Mouse (Mus musculus) left cerebral cortex, adult 2 months (tissue): ENCODE data around the gene Trpv2. TPM values are rescaled to one million over a fixed set of nuclear protein-coding genes. Genes with fewer than 3 reads are reported as not detected.

Source experiments
- DNase-seq, 2 experiments: peaks; one replicate each; pipeline ENCODE4 v3.0.0; 2021 to 2022; ENCODE audit warnings: low spot score in 2 of 2, mixed read lengths in 1 of 2; ENCODE audit errors: extremely low spot score in 1 of 2
- H3K27ac ChIP-seq: fragments of 200-600 bp; 2 replicates; pipeline ENCODE4 v1.8.1; 2022
- H3K4me3 ChIP-seq: fragments of 200-600 bp; 2 replicates; pipeline ENCODE4 v1.8.1; 2022
- CTCF ChIP-seq: fragments of 200-600 bp; IDR thresholded peaks from 2 replicates; pipeline ENCODE4 v1.8.1; 2022; ENCODE audit warnings: antibody characterized with exemption, mild to moderate bottlenecking, moderate library complexity
- intact Hi-C: fragments of 180-260 bp; cut with DNase I; formaldehyde crosslinking; loops from one replicate; pipeline ENCODE4 v1.15.1; 2025
- total RNA-seq, 2 experiments: library from RNA; stranded (reverse); gene quantifications; 2 replicates each; pipeline ENCODE4 v1.2.3; 2021

The Trpv2 gene
- total RNA-seq, 2 experiments from 2014 or later: 17.1 to 18.7 TPM

DNA sequence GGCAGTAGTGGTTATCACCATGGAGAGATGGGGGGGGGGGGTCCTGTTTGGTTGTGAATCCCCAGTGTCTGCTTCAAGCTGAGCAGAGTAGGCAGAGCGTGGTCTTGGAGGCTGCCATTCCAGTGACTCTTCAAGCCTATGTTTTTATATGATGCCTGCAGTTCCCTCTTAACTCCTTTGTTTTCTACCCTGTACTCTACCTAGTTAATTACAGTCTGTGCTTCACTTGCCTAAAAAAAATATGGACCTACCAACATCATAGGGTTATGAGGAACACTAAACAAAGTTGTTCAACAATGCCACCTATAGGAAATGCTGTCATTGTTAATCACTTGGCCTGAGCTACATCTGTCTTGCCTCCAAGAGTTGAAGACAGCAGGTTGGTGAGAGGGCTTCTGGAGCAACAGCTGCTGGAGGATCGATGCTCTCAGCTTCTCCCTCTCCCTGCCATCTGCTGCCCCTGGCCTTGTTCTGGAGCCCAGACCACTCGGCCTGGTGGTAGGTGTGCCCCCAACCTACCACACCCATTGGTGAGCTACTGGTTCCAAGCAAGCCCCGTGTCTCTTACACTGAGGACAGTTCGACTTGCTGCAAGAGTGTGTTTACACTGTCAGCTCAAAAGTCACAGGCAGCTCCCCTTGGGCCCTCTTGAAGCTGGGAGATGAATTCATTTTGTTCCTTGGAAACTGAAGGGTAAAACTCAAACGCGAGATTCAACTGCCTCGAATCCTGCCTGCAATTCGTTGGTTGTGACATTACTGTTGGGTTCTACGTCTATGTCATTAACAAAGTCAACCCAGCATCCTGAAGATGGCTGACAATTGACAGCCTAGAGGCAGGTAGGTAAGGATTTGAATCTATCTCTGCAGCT is 32.2 kb downstream of the Trpv2 start:
- Histone ChIP-seq H3K27ac (no peak overlapping the region), H3K4me3 (no peak overlapping the region)
- no peak for TF ChIP-seq CTCF
- intact Hi-C loops: no loop called here
- no peak for DNase-seq

DNA sequence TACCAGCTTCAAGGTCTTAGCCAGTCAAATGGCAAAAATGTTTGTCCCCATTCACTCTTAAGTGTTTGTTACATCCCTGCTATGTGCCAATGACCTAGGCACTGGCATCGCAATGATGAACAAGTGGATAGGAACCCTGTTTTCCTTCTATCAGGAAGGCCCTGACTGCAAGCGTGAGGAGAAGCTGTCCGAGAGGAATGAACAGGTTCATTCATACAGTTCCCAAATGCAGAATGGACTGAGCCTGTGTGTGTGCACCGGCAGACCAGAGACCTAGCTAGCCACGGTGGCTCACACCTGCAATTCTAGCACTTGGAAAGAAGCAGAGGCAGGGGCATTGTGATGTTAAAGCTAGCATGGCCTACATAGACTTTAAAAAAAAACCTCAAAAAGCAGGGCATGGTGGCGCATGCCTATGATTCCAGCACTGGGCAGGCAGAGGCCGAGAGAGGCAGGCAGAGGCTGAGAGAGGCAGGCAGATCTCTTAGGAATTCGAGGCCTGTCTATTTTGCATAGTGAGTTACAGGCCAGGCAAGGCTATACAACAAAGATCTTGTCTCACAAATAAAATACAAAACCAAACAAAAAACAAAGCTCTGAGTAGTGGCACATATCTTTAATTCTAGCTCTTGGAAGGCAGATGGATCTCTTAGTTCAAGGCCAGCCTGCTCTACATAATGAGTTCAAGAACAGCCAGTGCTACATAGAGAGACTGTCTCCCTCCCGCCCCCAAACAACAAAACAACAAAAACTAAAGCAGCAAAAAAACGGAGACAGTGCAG is 33.1 kb downstream of the Trpv2 start:
- Histone ChIP-seq H3K27ac (no peak overlapping the region), H3K4me3 (no peak overlapping the region)
- intact Hi-C loops: no loop called here
- no peak for TF ChIP-seq CTCF
- DNase-seq: no peak

DNA sequence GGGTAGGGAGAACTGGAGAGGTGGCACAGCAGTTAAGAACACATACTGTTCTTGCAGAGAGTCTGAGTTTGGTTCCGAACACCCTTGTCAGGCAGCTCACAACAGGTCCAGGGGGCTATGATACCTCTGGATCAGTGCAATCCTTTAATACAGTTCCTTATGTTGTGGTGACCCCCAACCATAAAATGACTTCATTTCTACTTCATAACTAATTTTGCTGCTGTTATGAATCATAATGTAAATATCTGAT is 33.6 kb downstream of the Trpv2 start:
- Histone ChIP-seq H3K27ac (no peak overlapping the region), H3K4me3 (no peak overlapping the region)
- intact Hi-C loops: no loop called here
- TF ChIP-seq CTCF: no peak
- DNase-seq: no peak

DNA sequence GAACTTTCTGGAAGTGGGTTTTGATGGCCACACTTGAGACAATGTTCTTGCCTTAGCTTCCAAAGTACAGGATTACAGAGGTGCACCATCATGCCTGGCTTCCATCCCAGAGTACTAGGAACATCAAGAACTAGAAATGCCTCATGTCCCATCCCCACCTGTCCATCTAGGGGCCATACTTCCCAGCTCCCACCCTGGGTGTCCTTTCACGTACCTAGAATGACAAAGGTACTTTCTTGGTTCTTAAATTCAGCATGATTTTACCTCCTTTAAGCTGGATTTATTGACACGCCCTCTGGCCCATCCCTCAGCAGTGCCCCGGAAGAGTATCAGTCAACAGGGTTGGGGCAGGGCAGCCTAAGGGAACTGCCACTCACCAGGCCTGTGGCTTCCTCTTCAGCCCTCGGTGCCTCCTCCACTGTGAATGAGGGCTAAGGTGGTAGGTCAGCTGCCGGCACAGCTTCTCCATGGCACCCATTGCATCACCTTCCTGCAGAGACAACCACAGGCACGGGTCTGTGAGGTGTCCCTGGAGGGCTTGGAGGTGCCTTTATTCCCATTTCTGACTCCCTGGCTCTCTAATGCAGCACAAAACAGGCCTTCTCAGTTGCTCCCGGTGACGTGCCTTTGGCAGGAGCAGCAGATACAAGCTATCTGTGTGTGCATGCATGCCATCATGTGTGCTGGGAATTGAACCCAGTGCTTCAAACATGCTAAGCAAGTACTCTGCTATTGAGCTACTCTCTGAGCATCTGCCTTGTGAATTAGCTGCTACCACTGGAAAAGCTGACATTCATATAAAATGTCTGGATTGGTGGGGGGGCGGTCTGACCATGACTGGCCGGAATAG is 34.8 kb downstream of the Trpv2 start:
- H3K4me3 ChIP-seq: no peak overlapping the region
- DNase-seq: no peak
- no peak overlapping the region for H3K27ac ChIP-seq
- no peak for TF ChIP-seq CTCF
- intact Hi-C loops: no loop called here

DNA sequence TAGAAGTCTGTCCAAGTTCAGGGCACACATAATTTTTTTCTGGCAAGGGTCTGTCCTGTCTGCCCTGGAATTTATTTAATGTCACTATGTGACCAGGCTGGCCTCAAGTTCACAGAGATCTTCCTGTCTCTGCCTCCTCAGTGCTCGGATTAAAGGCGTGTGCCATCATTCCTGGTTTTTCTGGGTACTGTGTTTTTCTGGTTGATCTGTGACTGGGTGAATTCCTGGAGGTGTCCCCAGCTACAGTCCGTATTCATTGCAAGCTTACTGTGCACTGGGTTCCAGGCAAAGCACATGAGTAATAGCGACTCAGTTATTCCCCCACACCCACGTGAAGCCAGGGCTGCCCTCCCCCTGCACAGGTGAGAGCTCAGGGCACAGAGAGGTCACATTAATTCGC is 36.0 kb downstream of the Trpv2 start:
- Histone ChIP-seq H3K4me3 (no peak overlapping the region), H3K27ac (no peak overlapping the region)
- DNase-seq: no peak
- intact Hi-C loops: loop anchor here (5.0 kb wide), 1 partner anchor 82 kb away; no protein-coding TSS in a partner anchor
- TF ChIP-seq CTCF: no peak

DNA sequence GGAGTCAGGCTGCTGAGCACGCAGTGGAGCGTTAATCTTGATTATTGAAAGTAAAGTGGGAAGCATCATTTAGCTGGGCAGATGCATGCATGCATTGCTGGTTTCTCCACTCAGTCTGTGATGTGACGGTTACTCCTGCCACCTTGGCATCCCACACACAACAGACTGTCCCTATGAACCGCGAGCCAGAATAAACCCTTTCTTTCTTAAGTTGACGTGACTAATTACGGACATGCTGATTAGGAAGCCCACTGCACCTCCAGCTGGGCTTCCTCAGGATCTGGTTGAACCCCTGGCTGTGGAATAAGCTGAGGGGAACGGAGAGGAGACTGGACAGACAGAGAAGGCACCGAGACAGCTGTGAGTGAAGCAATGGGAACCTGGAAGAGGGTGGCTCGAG is 38.3 kb downstream of the Trpv2 start:
- no peak for DNase-seq
- intact Hi-C loops: loop anchor here (1.0 to 5.0 kb wide), 3 partner anchors 36 to 80 kb away; partner anchors contain the start of genes Lrrc75a and Mmgt2
- H3K27ac ChIP-seq: no peak overlapping the region
- no peak overlapping the region for H3K4me3 ChIP-seq
- no peak for TF ChIP-seq CTCF

DNA sequence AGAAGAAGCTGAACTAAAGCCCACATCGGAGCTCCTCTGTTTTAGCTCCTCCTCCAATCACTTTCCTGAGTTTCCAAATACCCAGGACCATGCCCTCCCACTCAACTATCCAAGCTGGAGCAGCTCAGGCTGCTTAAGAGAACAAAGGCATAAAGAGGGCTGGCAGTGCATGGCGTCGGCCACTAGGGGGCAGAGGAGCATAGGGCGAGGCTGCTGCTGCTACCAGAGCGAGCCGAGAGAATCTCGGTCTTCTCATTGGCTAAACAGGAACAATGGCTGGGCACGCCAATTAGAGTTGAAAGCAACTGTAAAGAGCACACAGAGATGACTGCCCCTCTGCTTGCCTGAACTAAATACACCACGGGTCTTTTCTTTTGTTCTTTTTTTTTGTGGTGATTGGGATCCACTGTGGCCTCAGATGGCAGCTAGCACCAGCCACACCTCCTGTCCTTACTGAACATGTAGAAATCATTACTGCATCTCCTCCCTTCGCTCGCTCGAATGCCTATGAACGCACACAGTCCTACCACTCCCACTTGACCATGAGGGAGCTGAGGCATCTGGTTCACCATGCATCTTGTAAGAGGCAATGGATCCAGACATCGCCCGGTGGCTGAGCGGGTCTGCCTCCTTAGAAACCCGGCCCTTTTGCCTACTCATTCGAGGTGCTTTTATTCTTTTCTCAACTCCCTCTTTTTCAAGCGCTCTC is 39.5 kb downstream of the Trpv2 start:
- H3K4me3 ChIP-seq: peak overlapping the region; percentile 33
- intact Hi-C loops: loop anchor here (1.0 to 5.0 kb wide), 3 partner anchors 34 to 78 kb away; partner anchors contain the start of genes Lrrc75a and Mmgt2
- H3K27ac ChIP-seq: no peak overlapping the region
- peak; percentile 100 for TF ChIP-seq CTCF
- peak; percentile 90 to 95 for DNase-seq

DNA sequence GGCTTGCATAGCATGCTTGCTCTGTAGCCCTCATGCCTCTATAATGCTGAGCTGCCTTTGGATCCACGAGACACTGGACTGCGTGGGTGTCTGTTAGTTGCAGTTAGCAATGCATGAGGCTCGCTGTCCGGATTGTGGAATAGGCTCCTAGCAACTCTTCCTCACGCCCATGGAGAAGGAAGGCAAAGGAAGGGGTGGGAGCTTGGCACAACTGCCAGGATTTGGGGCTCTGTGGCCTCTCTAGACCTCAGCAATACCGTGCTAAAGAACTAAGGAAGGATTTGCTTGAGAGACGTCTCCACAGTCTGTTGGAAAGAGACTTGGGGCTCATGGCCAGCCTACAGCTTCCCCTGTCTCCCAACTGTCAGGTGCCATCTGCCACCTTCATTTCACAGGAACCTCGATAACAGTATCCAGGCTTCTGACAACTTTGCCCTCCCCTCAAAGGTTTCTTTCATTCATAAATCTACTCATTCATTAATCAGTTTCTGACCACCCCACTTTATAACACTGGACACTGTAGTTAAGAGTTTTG is 40.7 kb downstream of the Trpv2 start:
- intact Hi-C loops: loop anchor here (5.0 kb wide), 1 partner anchor 77 kb away; no protein-coding TSS in a partner anchor
- Histone ChIP-seq H3K27ac (no peak overlapping the region), H3K4me3 (no peak overlapping the region)
- DNase-seq: no peak
- no peak for TF ChIP-seq CTCF

DNA sequence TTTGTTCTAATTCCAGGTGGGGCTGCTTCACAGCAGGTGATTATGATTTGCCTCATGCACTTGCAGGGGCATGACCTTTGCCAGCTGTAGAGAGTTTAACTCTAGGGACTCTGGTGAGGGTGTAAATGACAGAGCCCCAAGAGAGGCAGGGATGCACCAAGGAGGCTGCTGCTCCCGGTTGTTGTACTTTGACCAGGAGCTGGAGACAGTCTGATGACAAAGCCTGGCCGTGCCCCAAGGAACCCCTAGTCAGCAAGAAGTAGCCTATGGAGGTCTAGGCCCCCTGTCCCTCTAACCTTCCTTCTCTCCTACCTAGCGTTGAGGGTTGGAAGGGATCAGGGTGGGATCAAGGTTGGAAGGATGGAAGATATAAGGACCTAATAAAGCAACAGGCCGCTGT is 41.2 kb downstream of the Trpv2 start:
- no peak for DNase-seq
- no peak overlapping the region for H3K4me3 ChIP-seq
- no peak overlapping the region for H3K27ac ChIP-seq
- TF ChIP-seq CTCF: no peak
- intact Hi-C loops: no loop called here

DNA sequence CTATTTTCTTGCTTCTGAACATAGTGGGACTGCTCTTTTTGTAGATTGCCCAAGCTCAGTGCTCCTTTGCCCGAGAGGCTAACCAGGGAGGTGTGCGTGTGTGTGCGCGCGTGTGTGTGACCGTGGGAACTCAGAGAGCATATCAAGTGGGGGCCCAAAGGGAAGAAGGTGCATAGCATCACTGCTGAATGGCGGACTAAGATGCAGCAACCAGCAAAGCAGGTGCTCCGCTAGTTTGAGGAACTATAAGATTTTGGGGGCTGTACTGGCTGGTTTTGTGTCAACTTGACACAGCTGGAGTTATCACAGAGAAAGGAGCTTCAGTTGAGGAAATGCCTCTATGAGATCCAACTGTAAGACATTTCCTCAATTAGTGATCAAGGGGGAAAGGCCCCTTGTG is 46.8 kb downstream of the Trpv2 start:
- no peak for DNase-seq
- intact Hi-C loops: no loop called here
- no peak for TF ChIP-seq CTCF
- Histone ChIP-seq H3K4me3 (no peak overlapping the region), H3K27ac (no peak overlapping the region)
